Mouse (Mus musculus) WW6 (cell line): ENCODE measurements at regions not wholly inside any gene's neighbourhood (a gene's known extent, or its start where the extent isn't known, plus 50 kb on each side); places are given as distances from the start of the nearest gene placed in this dataset.

Experiments
- DNase-seq: peaks from one replicate; pipeline ENCODE4 v3.0.0-alpha.2; 2013; ENCODE audit warnings: low read depth, low spot score

- DNase-seq, result no peak
These were observed 1100.8 kb upstream of the Gm7489 start for GRCm38 (mm10) chr15:52783940-52784339.

DNA sequence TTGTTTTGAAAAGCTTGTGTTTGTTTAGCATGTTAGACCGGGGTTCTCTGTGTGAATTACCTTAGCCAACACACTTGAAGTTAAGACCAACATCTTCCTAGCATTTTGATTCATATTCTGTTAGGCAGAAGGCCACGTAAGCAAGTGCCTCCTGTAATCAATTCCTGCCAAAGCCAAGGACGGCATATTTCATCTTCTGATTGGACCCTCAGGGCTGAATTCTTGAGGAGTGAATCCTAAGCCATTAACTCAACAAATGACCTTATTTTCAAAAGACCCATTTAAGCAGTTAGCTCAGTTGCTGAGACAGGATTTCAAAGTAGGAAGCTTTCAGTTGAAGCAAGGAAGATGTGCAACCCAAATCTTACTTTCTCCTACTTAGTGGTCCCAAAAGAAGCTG lies 1099.5 kb upstream of the Gm7489 start:
- DNase-seq, result no peak

- no peak for DNase-seq
These were observed 1098.7 kb upstream of the Gm7489 start for GRCm38 (mm10) chr15:52785976-52786375.

DNA sequence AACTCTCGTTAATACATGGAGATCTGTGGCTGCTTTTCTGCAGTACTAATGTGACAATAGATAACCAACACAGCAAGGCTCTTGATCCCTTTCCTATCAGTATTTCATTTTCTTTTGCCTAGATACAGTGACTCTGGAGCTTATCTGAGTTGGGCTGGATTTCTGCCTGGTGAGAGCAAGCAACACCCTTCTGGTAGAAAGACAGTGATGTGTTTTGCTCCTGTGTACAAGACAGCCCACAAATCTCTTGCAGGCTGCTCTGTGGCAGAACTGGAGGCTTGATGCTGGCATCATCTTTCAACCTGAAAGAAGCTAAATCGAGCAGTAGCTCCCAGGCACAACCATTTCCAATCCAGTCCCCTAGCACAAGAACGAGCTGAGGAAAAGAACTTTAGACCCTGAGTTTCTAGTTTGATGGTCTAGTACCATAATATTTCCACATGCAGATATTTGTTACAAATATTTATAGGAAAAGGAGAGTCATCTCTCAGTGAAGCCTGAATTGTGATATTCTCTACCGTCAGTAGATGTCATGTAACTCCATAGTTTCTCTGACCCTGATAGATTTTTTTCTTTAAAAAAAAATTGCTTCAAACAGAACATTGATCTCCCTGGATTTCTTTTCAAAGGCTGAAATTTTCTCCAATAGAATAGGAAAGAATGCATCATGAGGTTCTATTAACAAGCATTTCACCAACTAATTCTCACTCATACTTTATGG lies 1079.1 kb upstream of the Gm7489 start:
- DNase-seq, result no peak

- no peak for DNase-seq
These were observed 1076.1 kb upstream of the Gm7489 start for GRCm38 (mm10) chr15:52808622-52809021.

GRCm38 (mm10) chr15:52820796-52821195 lies 1063.9 kb upstream of the Gm7489 start:
- no peak for DNase-seq

DNA sequence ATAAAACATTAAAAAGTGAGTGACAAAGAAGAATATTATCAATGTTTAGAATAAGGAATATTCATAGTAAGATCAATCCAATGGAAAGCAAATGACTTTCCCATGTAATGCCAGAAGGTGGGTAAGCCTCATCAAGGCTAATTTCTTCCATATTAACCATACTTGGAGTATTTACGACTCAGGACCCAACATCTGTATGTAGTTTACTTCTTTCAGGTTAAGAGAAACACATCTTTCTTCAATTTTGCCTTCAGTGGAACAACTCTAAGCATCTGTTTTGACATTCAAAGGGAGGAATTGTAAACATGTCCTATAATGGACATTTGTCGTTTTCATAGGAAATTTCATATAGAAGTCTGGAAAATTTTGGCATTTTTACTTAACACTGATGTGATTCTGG lies 1047.8 kb upstream of the Gm7489 start:
- no peak for DNase-seq

- DNase-seq, result no peak
These were observed 1036.6 kb upstream of the Gm7489 start for GRCm38 (mm10) chr15:52848132-52848531.

DNA sequence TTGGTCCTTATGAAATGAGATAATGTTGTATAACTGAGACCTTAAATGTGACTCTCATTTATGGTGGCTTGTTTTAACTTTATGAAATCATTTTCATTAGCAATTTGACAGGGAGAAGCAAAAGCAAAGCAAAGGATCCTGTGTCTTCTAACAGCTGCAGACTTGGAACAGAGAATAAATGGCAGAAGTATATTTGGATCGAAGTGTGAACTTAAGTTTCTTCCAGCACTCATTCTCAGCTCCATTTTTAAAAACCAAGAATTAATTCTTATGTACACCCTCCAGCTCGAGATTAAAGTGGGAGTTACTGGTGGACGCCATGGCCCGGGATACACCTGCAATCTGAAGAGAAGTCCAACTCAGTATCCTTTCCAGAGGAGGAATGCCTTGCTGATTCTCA lies 1026.0 kb upstream of the Gm7489 start:
- no peak for DNase-seq

- DNase-seq, result no peak
These were observed 1021.2 kb upstream of the Gm7489 start for GRCm38 (mm10) chr15:52863494-52863893.

GRCm38 (mm10) chr15:52892244-52892950 lies 992.3 kb upstream of the Gm7489 start:
- no peak for DNase-seq

- no peak for DNase-seq
These were observed 986.6 kb upstream of the Gm7489 start for GRCm38 (mm10) chr15:52898107-52898506.

GRCm38 (mm10) chr15:52899403-52899802 lies 985.3 kb upstream of the Gm7489 start:
- DNase-seq, result no peak

- DNase-seq, result no peak
These were observed 984.9 kb upstream of the Gm7489 start for GRCm38 (mm10) chr15:52899822-52900221.

DNA sequence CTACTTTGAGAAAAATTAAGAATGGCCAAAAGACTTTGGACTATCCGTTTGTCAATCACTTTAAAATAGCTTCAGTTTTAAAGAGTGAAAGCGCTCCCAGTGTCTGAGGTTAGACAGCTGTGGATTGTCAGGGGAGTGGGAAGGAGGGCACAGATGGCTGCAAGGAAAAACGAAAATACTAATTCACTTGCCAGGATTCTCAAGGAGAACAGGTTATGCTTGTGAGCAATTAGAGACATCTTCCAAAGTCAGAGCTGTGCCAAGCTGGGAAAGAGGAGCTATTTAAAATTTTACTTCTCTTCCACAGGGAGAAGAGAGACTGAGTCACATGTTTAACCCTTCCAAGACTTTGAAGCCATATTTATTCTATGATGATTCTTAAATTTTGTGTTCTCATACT lies 979.5 kb upstream of the Gm7489 start:
- no peak for DNase-seq

DNA sequence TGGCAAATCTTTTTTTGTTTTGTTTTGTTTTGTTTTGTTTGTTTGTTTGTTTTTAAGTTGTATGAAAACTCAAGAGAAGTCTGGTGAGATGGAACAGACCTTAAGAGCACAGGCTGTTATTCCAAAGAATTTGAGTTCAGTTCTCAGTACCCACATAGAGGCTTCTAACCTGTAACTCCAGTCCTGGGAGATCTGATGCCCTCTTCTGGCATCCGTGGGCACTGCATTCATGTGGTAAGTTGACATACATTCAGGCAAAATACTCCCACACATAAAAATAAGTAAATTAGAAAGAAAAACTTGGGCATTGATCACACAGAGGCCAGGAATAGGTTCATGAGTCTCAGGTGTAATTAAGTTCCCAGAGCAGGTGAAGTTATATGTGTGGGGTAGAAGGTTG lies 977.5 kb upstream of the Gm7489 start:
- DNase-seq, result peak; percentile 11

- no peak for DNase-seq
These were observed 962.4 kb upstream of the Gm7489 start for GRCm38 (mm10) chr15:52922277-52922676.

- DNase-seq, result no peak
These were observed 956.3 kb upstream of the Gm7489 start for GRCm38 (mm10) chr15:52928408-52928807.

DNA sequence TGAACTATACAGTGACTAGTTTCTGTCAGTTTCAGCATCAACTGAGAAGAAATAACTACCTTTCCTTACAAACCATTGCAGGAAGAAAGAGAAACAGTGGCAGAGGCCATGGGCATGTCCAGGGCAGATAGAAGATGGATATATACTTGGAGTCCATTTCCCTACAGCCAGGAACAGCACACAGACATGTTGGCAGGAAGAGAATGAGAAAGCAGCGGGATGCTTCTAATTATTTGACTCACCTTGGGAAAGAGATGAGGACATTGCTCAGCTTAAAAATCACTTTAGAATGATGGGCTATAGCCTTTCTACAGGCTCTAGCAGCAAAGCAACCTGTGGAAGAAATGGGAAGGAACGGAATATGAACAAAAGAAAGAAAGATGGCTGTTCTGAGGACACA lies 947.6 kb upstream of the Gm7489 start:
- DNase-seq, result no peak

DNA sequence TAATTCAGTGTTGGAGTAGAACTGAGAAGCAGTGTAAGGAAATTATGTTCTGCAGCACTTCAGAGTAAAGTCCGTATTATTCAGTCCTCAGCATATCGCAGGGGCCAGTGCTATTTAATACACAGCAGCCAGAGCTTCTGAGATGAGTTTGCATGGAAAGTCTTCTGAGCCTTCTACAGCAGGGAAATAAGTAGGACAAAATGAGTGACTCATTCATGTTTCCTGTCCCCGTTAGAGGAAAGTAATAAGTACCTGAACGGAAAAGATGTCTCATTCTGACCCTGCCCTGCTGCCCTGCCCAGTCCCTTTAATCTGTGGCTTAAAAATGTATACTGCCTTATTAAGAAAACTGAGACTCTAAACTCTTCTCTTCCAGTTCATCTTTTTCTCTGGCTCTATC lies 940.1 kb upstream of the Gm7489 start:
- no peak for DNase-seq

DNA sequence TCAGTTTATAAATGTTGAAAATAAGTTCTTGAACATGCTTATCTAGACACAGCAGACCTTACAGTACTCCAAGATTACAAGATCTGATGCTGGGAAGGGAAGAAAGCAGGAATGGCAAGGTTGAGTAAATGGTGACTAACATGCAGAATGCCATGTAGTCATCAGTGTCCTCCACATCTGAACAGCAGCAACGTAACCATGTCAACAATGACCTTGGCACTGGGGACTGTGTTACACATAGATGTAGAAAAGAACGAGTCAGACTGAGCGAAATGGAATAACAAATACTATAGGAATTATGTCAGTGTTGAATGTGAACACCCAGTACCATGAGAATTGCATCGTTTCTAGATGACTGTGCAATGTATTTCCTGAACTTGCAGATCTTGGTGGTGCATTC lies 936.5 kb upstream of the Gm7489 start:
- DNase-seq, result no peak

DNA sequence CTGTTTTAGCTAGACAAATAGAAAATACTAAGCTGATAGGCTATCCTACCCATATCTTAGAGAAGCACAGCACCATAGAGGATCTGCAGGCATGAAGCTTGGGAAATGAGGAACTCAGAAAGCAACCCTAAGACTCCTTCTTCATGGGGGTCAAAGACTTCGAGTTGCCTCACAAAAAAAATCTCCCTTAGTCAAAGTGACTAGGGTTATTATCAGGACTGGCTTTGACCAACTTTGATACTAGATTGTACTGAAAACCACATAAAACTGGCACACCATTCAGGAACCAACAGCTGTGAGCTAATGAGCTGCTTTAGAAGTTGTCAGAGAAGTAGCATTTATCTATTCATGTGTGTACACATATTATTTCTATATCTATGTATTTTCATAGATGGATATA lies 931.2 kb upstream of the Gm7489 start:
- no peak for DNase-seq
